Comparison of ENCODE assay signal across 8 mouse cellular contexts in the genomic region with DNA sequence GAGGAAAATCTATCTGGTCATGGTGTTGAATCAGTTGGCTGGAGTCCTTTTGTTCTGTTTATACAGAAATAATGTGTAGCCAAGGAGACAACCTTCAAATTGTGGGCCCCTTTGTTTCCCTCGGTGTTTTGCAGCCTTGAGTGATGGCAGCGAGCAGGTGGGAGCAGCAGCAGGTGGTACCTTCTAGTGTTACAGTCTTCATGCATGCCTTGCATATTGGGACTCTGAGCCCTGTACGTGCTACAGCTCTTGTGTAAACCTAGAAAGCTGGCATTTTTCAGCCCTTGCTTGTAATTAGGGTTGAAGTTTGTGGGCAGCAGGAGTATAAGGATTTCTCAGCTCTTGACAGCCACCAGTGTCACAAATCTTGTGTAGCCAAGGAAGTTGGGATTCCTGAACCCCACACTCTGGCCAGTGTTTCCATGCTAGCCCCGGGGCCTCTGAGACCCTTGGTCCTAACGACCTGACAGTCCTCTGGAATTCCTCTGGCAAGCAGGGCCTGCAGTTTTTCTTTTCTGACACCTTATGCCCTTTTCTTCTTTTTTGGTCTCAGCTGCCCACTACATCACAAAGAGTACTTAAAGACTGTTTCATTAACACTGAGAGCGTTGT. TPM values are rescaled to one million over a fixed set of nuclear protein-coding genes. Genes with fewer than 3 reads are reported as not detected.
DNase-seq lines count a peak whose midpoint lies in the region; ATAC-seq and TF ChIP-seq lines count a peak whose summit lies in the region.

No protein-coding gene starts in this region.

- H3K27ac ChIP-seq in heart, embryonic 12.5 days (ENCODE audit: poor library complexity, severe bottlenecking): peak overlapping the region; percentile 38
- H3K27ac ChIP-seq in embryonic facial prominence, embryonic 15.5 days (replicated peaks): peak overlapping the region; percentile 83
- peak overlapping the region; percentile 88 for H3K27ac ChIP-seq in limb, embryonic 13.5 days

- no peaks in the 10 kb centered on the region for H3K27me3 ChIP-seq in heart, embryonic 12.5 days (replicated peaks)
- H3K27me3 ChIP-seq in E14TG2a.4 (ENCODE audit: insufficient read depth, low read length): no peaks in the 10 kb centered on the region
- H3K27me3 ChIP-seq in embryonic facial prominence, embryonic 15.5 days: no peaks in the 10 kb centered on the region
- no peaks in the 10 kb centered on the region for H3K27me3 ChIP-seq in limb, embryonic 13.5 days

- intact Hi-C loops in heart, postnatal 14 days (cut with DNase I): no loop called here

- WGBS in heart, embryonic 12.5 days: 39% methylated on average over 6 of the region's 6 CpGs
- 36% methylated on average over 6 of the region's 6 CpGs for WGBS in embryonic facial prominence, embryonic 15.5 days
- WGBS in limb, embryonic 13.5 days: 10% methylated on average over 6 of the region's 6 CpGs

- 0 out of 2 replicates have a peak, but pooled peaks cover 3% of the 10 kb centered on the region for H3K9me3 ChIP-seq in heart, embryonic 12.5 days (replicated peaks)
- no peaks in the 10 kb centered on the region for H3K9me3 ChIP-seq in E14TG2a.4 (ENCODE audit: low read length)
- no peaks in the 10 kb centered on the region for H3K9me3 ChIP-seq in embryonic facial prominence, embryonic 15.5 days (replicated peaks)
- H3K9me3 ChIP-seq in limb, embryonic 13.5 days: no peaks in the 10 kb centered on the region

- ATAC-seq in heart, embryonic 12.5 days (ENCODE audit: insufficient number of reproducible peaks, low FRiP score): no peak
- peak; percentile 76; the same call in 1 of the 2 replicates for ATAC-seq in embryonic facial prominence, embryonic 15.5 days (ENCODE audit: insufficient number of reproducible peaks, low FRiP score, low TSS enrichment, low read depth)
- peak; percentile 83 for ATAC-seq in limb, embryonic 13.5 days (ENCODE audit: low FRiP score, low read depth)

- peak overlapping the region; percentile 34; the same call in 1 of the 2 replicates for H3K9ac ChIP-seq in heart, embryonic 12.5 days
- H3K9ac ChIP-seq in embryonic facial prominence, embryonic 15.5 days: no peak overlapping the region
- no peak overlapping the region for H3K9ac ChIP-seq in limb, embryonic 13.5 days

- DNase-seq in heart, postnatal 14 days: no peak
- no peak for DNase-seq in left cerebral cortex, adult 18-20 months (ENCODE audit: low spot score in 2 of 2)
- no peak for DNase-seq in thymus, postnatal 0 days (ENCODE audit: low spot score)
- no peak for DNase-seq in liver

- H3K4me1 ChIP-seq in heart, embryonic 12.5 days (replicated peaks): peaks cover 22% of the 10 kb centered on the region
- H3K4me1 ChIP-seq in E14TG2a.4 (replicated peaks; ENCODE audit: low read depth, low read length): peaks cover 36% of the 10 kb centered on the region
- H3K4me1 ChIP-seq in embryonic facial prominence, embryonic 15.5 days: peaks cover 26% of the 10 kb centered on the region
- peaks cover 45% of the 10 kb centered on the region for H3K4me1 ChIP-seq in limb, embryonic 13.5 days

- H3K4me2 ChIP-seq in heart, embryonic 12.5 days: no peak overlapping the region
- no peak overlapping the region for H3K4me2 ChIP-seq in embryonic facial prominence, embryonic 15.5 days (replicated peaks)
- H3K4me2 ChIP-seq in limb, embryonic 13.5 days (replicated peaks): no peak overlapping the region

- no peak overlapping the region for H3K4me3 ChIP-seq in heart, embryonic 12.5 days
- peak overlapping the region; percentile 11; the same call in 1 of the 2 replicates for H3K4me3 ChIP-seq in E14TG2a.4 (replicated peaks; ENCODE audit: low read length)
- no peak overlapping the region for H3K4me3 ChIP-seq in embryonic facial prominence, embryonic 15.5 days (replicated peaks)
- no peak overlapping the region for H3K4me3 ChIP-seq in limb, embryonic 13.5 days

- TF ChIP-seq CTCF in E14TG2a.4 (conservative IDR thresholded peaks at IDR 0.05; ENCODE audit: low read length): no peak

- H3K36me3 ChIP-seq in heart, embryonic 12.5 days: peaks cover 3% of the 10 kb centered on the region; the same call in 1 of the 2 replicates
- no peaks in the 10 kb centered on the region for H3K36me3 ChIP-seq in E14TG2a.4 (ENCODE audit: insufficient read depth, low read length)
- no peaks in the 10 kb centered on the region for H3K36me3 ChIP-seq in embryonic facial prominence, embryonic 15.5 days
- no peaks in the 10 kb centered on the region for H3K36me3 ChIP-seq in limb, embryonic 13.5 days

RNA-seq across cellular contexts. Expression of a gene that starts 42.8 kb away (rescaled TPM):
- polyA plus RNA-seq in heart, embryonic 12.5 days (2016; fragmentation: Nextera tagmentation; extraction: Ambion mirVana): 51.8 and 55.2 TPM in 2 replicates
- total RNA-seq in heart, postnatal 14 days (2021): 1 to 10 TPM; 3.1 to 5.8 TPM
- 20.7 and 24.2 TPM in 2 replicates for polyA plus RNA-seq in embryonic facial prominence, embryonic 15.5 days (2015; fragmentation: Nextera tagmentation; extraction: Ambion mirVana)
- polyA plus RNA-seq in limb, embryonic 13.5 days (2015; fragmentation: Nextera tagmentation; extraction: Ambion mirVana): 16.8 and 18.4 TPM in 2 replicates
- total RNA-seq in left cerebral cortex, adult 18-20 months (2021): 1 to 10 TPM; 3.9 to 4.2 TPM
- 4.9 and 7.8 TPM in 2 replicates for polyA plus RNA-seq in thymus, postnatal 0 days (2015; fragmentation: Nextera tagmentation; extraction: Ambion mirVana)

RNA-seq across cellular contexts. Expression of a gene that starts 46.4 kb away (rescaled TPM):
- polyA plus RNA-seq in heart, embryonic 12.5 days (2016; fragmentation: Nextera tagmentation; extraction: Ambion mirVana): 76.7 and 77.8 TPM in 2 replicates
- total RNA-seq in heart, postnatal 14 days (2021): 1 to 10 TPM; 1.0 to 2.3 TPM
- polyA plus RNA-seq in embryonic facial prominence, embryonic 15.5 days (2015; fragmentation: Nextera tagmentation; extraction: Ambion mirVana): 43.1 and 45.2 TPM in 2 replicates
- 53.9 and 57.4 TPM in 2 replicates for polyA plus RNA-seq in limb, embryonic 13.5 days (2015; fragmentation: Nextera tagmentation; extraction: Ambion mirVana)
- under 1 TPM; 0.33 to 0.44 TPM for total RNA-seq in left cerebral cortex, adult 18-20 months (2021)
- 62.4 and 65.6 TPM in 2 replicates for polyA plus RNA-seq in thymus, postnatal 0 days (2015; fragmentation: Nextera tagmentation; extraction: Ambion mirVana)

Comparison
In these comparisons a context has a peak if more than half of its experiments do, and no peak if none do; other contexts are left out.
1. H3K27ac ChIP-seq: peak in every context shown above with its lines; median percentile 88 in limb, embryonic 13.5 days; 83 in embryonic facial prominence, embryonic 15.5 days; 38 in heart, embryonic 12.5 days.